Mouse (Mus musculus) myocyte (in vitro differentiated cells): ENCODE data around the gene Ptpro. TPM values are rescaled to one million over a fixed set of nuclear protein-coding genes. Genes with fewer than 3 reads are reported as not detected.
"Not testable (repeated sequence)": the region's sequence is repeated elsewhere in the genome, so short reads cannot be mapped to it uniquely, and the experiment has no call there.

ENCODE experiments used
- H3K27me3 ChIP-seq: one replicate; pipeline ENCODE4 v1.6.1; 2011; ENCODE audit not compliant: control insufficient read depth, insufficient read depth, insufficient read length
- H3K36me3 ChIP-seq: one replicate; pipeline ENCODE4 v1.6.1; 2011; ENCODE audit not compliant: control insufficient read depth, insufficient read depth
- H3K4me2 ChIP-seq: one replicate; pipeline ENCODE4 v1.6.1; 2011; ENCODE audit warnings: low read depth, control low read depth
- H3K4me3 ChIP-seq: one replicate; pipeline ENCODE4 v1.5.1; 2011; ENCODE audit warnings: mild to moderate bottlenecking, control low read depth, moderate library complexity
- H3K79me2 ChIP-seq: one replicate; pipeline ENCODE4 v1.6.1; 2011; ENCODE audit not compliant: control insufficient read depth, insufficient read depth
- H3ac ChIP-seq: one replicate; pipeline ENCODE4 v1.6.1; 2011; ENCODE audit not compliant: control insufficient read depth, insufficient read length
- CEBPB ChIP-seq: IDR thresholded peaks from 2 replicates; pipeline ENCODE4 v1.6.1; 2011; ENCODE audit warnings: mild to moderate bottlenecking, moderate library complexity; ENCODE audit not compliant: poor library complexity, insufficient read depth, severe bottlenecking
- E2F4 ChIP-seq: IDR thresholded peaks from one replicate; pipeline ENCODE4 v1.6.1; 2011; ENCODE audit warnings: mild to moderate bottlenecking, control low read depth, moderate library complexity; ENCODE audit not compliant: insufficient read depth
- MAX ChIP-seq: IDR thresholded peaks from one replicate; pipeline ENCODE4 v1.6.1; 2011; ENCODE audit warnings: low read depth, mild to moderate bottlenecking, control low read depth
- MYOD1 ChIP-seq, 3 experiments: IDR thresholded peaks; one replicate each; pipeline ENCODE4 v1.6.1; 2011; ENCODE audit warnings: control low read depth in 2 of 3, low read depth in 2 of 3, mild to moderate bottlenecking in 2 of 3, moderate library complexity in 1 of 3; ENCODE audit not compliant: insufficient read length in 2 of 3, control insufficient read depth in 1 of 3
- MYOG ChIP-seq, 3 experiments: IDR thresholded peaks; one replicate each; pipeline ENCODE4 v1.6.1; 2011; ENCODE audit warnings: control low read depth in 2 of 3, low read depth in 2 of 3, mild to moderate bottlenecking in 2 of 3; ENCODE audit not compliant: insufficient read length in 2 of 3, control insufficient read depth in 1 of 3, insufficient read depth in 1 of 3
- POLR2A ChIP-seq: IDR thresholded peaks from one replicate; pipeline ENCODE4 v1.6.1; 2011; ENCODE audit warnings: low read depth, mild to moderate bottlenecking, control low read depth, moderate library complexity; ENCODE audit not compliant: insufficient read length
- POLR2AphosphoS2 ChIP-seq: IDR thresholded peaks from one replicate; pipeline ENCODE4 v1.6.1; 2011; ENCODE audit warnings: low read depth, control low read depth; ENCODE audit not compliant: insufficient read length
- REST ChIP-seq: IDR thresholded peaks from one replicate; pipeline ENCODE4 v1.6.1; 2011; ENCODE audit warnings: mild to moderate bottlenecking, control low read depth, moderate library complexity; ENCODE audit not compliant: insufficient read depth, insufficient read length
- SRF ChIP-seq: IDR thresholded peaks from one replicate; pipeline ENCODE4 v1.6.1; 2011; ENCODE audit warnings: low read depth; ENCODE audit not compliant: control insufficient read depth, insufficient read length
- TCF12 ChIP-seq: IDR thresholded peaks from one replicate; pipeline ENCODE4 v1.6.1; 2011; ENCODE audit warnings: mild to moderate bottlenecking, control low read depth; ENCODE audit not compliant: poor library complexity, insufficient read depth, severe bottlenecking
- TCF3 ChIP-seq: IDR thresholded peaks from one replicate; pipeline ENCODE4 v1.6.1; 2011; ENCODE audit warnings: low read depth, control low read depth; ENCODE audit not compliant: insufficient read length
- USF1 ChIP-seq: IDR thresholded peaks from one replicate; pipeline ENCODE4 v1.6.1; 2011; ENCODE audit warnings: low read depth, mild to moderate bottlenecking, control low read depth, moderate library complexity
- polyA plus RNA-seq: library from polyadenylated mRNA; unstranded; fragments of >200 nt; fragmentation: generic; extraction: Trizol; gene quantifications from one replicate; pipeline ENCODE4 v1.2.1, GENCODE M21; 2012; ENCODE audit warnings: missing spikeins

The Ptpro gene
- polyA plus RNA-seq, 1 experiment: not detected

- Histone ChIP-seq H3K4me2 (no peak overlapping the region), H3K79me2 (no peaks in the 10 kb centered on the region), H3K27me3 (no peaks in the 10 kb centered on the region), H3ac (no peak overlapping the region), H3K36me3 (no peaks in the 10 kb centered on the region), H3K4me3 (no peak overlapping the region)
- TF ChIP-seq POLR2AphosphoS2: no peak
Observed at GRCm38 (mm10) chr6:137440559-137441486, 188.7 kb downstream of the Ptpro start.

DNA sequence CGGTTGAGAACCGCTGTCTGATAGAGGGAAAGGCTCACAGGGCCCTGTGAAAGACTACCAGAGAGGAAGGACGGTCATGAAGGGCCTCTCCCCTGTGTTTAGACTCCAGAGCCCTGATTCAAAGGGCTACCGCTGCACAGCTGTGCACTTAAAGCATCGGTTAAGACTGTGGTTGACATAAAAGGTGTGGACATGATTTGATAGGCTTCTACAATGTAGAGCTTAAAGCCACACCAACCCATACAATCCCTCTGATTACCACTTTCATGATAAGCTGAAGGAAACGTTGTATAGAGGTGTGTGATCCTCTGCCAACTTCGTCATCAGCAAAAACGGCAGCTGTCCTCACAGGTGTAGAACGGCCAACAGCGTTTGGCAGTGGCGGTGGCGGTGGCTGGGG lies 191.0 kb downstream of the Ptpro start:
- Histone ChIP-seq H3K4me3 (no peak overlapping the region), H3K4me2 (no peak overlapping the region), H3ac (no peak overlapping the region), H3K36me3 (no peaks in the 10 kb centered on the region), H3K27me3 (no peaks in the 10 kb centered on the region), H3K79me2 (no peaks in the 10 kb centered on the region)
- TF ChIP-seq E2F4 (no peak), MYOD1 (IDR thresholded peaks at IDR 0.05; ENCODE audit: control insufficient read depth in 1 of 3, insufficient read length in 2 of 3, low read depth in 2 of 3) (no peak), REST (no peak), CEBPB (no peak), POLR2AphosphoS2 (no peak), MYOG (IDR thresholded peaks at IDR 0.05; ENCODE audit: control insufficient read depth in 1 of 3, insufficient read depth in 1 of 3, insufficient read length in 2 of 3, low read depth in 2 of 3) (no peak), TCF3 (no peak), POLR2A (no peak), SRF (no peak), MAX (no peak), USF1 (no peak), TCF12 (no peak)

DNA sequence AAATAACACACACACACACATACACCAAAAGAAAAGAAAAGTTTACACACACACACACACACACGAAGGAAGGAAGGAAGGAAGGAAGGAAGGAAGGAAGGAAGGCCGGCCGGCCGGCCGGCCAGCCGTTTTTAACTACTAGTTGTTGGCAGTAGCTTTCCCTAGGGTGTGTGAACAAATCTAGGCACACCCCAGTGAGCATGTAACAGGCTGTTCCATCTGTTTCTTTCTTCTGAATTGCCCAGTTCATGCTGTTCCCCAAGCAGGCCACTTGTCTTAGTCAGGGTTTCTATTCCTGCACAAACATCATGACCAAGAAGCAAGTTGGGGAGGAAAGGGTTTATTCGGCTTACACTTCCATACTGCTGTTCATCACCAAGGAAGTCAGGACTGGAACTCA lies 194.0 kb downstream of the Ptpro start:
- not testable (repeated sequence) for H3K4me2 ChIP-seq, H3ac ChIP-seq, H3K79me2 ChIP-seq, H3K27me3 ChIP-seq, H3K36me3 ChIP-seq, H3K4me3 ChIP-seq

DNA sequence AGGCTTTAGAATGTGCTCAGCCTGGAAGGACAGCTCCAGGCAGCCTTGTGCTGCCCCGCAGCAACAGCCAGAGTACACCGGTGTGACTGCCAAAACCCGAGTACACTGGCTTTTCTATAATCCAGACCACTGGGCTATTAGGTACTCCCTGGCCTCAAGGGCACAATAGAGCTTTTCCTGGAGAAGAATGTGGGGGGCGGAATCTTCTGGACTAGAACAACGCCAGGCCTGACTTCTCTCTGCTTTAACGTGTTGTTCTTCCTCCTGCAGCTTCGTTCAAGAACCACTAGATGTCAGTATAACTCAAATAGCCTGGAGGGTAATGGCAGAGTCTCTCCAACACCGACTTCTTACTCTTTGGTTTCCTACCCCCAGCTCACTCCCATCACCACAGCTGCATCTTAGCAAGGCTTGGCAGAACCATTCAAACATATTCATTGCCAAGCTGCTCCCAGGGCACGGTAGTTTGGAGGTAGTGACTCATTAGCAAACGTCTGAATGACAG lies 203.5 kb downstream of the Ptpro start:
- Histone ChIP-seq H3K27me3 (no peaks in the 10 kb centered on the region), H3K4me3 (no peak overlapping the region), H3K36me3 (no peaks in the 10 kb centered on the region), H3ac (no peak overlapping the region), H3K4me2 (peak overlapping the region; percentile 70), H3K79me2 (no peaks in the 10 kb centered on the region)
- TF ChIP-seq TCF12 (no peak), MYOG (IDR thresholded peaks at IDR 0.05; ENCODE audit: control insufficient read depth in 1 of 3, insufficient read depth in 1 of 3, insufficient read length in 2 of 3, low read depth in 2 of 3) (no peak), REST (no peak), MAX (no peak), POLR2AphosphoS2 (no peak), TCF3 (no peak), MYOD1 (IDR thresholded peaks at IDR 0.05; ENCODE audit: control insufficient read depth in 1 of 3, insufficient read length in 2 of 3, low read depth in 2 of 3) (no peak), USF1 (no peak), E2F4 (no peak)

DNA sequence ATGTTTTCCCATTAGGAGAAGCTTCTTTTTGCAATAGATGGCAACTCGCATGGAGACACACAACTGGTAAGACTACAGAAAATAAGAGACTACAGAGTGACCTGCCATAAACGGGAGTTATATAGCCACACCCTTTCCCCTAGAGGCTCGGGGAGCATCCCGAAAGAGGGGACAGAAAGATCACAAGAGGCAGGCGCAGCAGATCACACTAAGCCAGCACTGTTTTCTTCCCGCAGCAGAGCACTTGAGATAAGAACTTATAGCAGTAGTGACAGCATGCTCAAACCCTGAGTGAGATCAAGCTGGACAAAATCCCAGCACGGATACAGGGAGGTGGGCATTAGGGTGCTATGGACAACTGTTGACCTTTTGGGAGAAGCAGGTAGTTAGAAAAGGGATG lies 203.9 kb downstream of the Ptpro start:
- Histone ChIP-seq H3K4me2 (peak overlapping the region; percentile 70), H3K27me3 (no peaks in the 10 kb centered on the region), H3K79me2 (no peaks in the 10 kb centered on the region), H3K36me3 (no peaks in the 10 kb centered on the region), H3ac (no peak overlapping the region), H3K4me3 (no peak overlapping the region)
- no peak for TF ChIP-seq MYOD1 (IDR thresholded peaks at IDR 0.05; ENCODE audit: control insufficient read depth in 1 of 3, insufficient read length in 2 of 3, low read depth in 2 of 3)
- no peak for TF ChIP-seq TCF12
- no peak for TF ChIP-seq E2F4
- TF ChIP-seq POLR2AphosphoS2: no peak
- no peak for TF ChIP-seq SRF
- no peak for TF ChIP-seq CEBPB
- no peak for TF ChIP-seq MAX
- no peak for TF ChIP-seq POLR2A
- TF ChIP-seq USF1: no peak
- TF ChIP-seq REST: no peak
- no peak for TF ChIP-seq MYOG (IDR thresholded peaks at IDR 0.05; ENCODE audit: control insufficient read depth in 1 of 3, insufficient read depth in 1 of 3, insufficient read length in 2 of 3, low read depth in 2 of 3)
- no peak for TF ChIP-seq TCF3
